1 mouse cellular context compared by ENCODE assay signal in the genomic region with DNA sequence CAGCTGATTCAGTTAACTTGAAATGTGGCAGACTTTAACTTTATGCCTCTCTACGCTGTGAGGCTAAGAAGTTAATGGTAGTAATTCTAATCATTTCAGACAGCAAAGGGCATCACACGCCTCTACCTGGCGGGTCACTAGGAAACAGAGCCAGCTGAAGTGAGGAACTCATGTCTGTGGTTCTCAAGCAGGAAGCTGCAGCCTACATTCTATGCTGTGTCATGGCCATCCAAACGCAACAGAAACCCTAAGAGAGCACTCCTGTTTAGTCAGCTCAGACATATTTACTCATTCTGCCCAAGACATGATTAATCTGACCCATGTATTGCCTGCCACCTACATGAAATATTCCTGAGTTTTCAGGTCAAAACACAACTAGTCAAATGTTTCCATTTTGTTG. TPM values are rescaled to one million over a fixed set of nuclear protein-coding genes. Genes with fewer than 3 reads are reported as not detected.
"Had no signal": no experiment of that assay in that cellular context is flagged by ENCODE, and none has a peak within 500 bp of the region (broad histone marks: within the 10 kb centered on the region; RNA-seq: fewer than 3 reads in every experiment).

No protein-coding gene starts in this region.

RNA-seq across cellular contexts. Expression of a gene that starts 51.8 kb away (rescaled TPM):
- total RNA-seq: neutrophil, adult 5-6 weeks had no signal

RNA-seq across cellular contexts. Expression of a gene that starts 54.1 kb away (rescaled TPM):
- total RNA-seq: neutrophil, adult 5-6 weeks had no signal
